11 mouse cellular contexts compared by ENCODE assay signal in genomic region chr13:115687426-115687825, GRCm38 (mm10).
DNase-seq lines count a peak whose midpoint lies in the region; ATAC-seq and TF ChIP-seq lines count a peak whose summit lies in the region.
"Had no signal": no experiment of that assay in that cellular context is flagged by ENCODE, and none has a peak within 500 bp of the region (broad histone marks: within the 10 kb centered on the region; RNA-seq: fewer than 3 reads in every experiment).

No protein-coding gene starts in this region.

- H3K4me2 ChIP-seq in forebrain, postnatal 0 days (ENCODE audit: low read depth), result no peak overlapping the region
- no peak overlapping the region for H3K4me2 ChIP-seq in midbrain, embryonic 11.5 days
- H3K4me2 ChIP-seq: lung, embryonic 15.5 days had no signal

- ATAC-seq in forebrain, postnatal 0 days, result peak; percentile 79
- peak; percentile 95 for ATAC-seq in midbrain, embryonic 11.5 days (ENCODE audit: low FRiP score)

- no peaks in the 10 kb centered on the region for H3K27me3 ChIP-seq in forebrain, postnatal 0 days (ENCODE audit: insufficient read depth, low read length)
- peaks cover 47% of the 10 kb centered on the region for H3K27me3 ChIP-seq in midbrain, embryonic 11.5 days (ENCODE audit: control insufficient read depth, insufficient read depth, low read length)
- H3K27me3 ChIP-seq: CH12.LX; lung, embryonic 15.5 days had no signal

- H3K36me3 ChIP-seq in forebrain, postnatal 0 days (ENCODE audit: insufficient read depth), result no peaks in the 10 kb centered on the region
- H3K36me3 ChIP-seq in midbrain, embryonic 11.5 days (ENCODE audit: control insufficient read depth, insufficient read depth, low read length), result no peaks in the 10 kb centered on the region
- H3K36me3 ChIP-seq: lung, embryonic 15.5 days had no signal

- DNase-seq in right cerebral cortex, postnatal 10 days (ENCODE audit: low spot score in 2 of 2), result peak; percentile 17 to 25
- no peak for DNase-seq in right cerebral cortex, postnatal 14 days
- DNase-seq in forebrain, postnatal 0 days, result peak; percentile 58
- no peak for DNase-seq in midbrain, embryonic 11.5 days (ENCODE audit: low spot score, missing footprints)
- DNase-seq in testis, postnatal 10 days (ENCODE audit: low spot score), result no peak
- DNase-seq in left cerebral cortex, postnatal 36 days (ENCODE audit: low spot score in 2 of 2), result no peak
- DNase-seq in lung, postnatal 10 days, result no peak
- no peak for DNase-seq in cerebellum, adult 11 months
- DNase-seq: kidney, adult 9 months had no signal

- H3K4me3 ChIP-seq in forebrain, postnatal 0 days (ENCODE audit: low read depth, low read length), result no peak overlapping the region
- H3K4me3 ChIP-seq in midbrain, embryonic 11.5 days (ENCODE audit: low read depth, low read length), result no peak overlapping the region
- H3K4me3 ChIP-seq: lung, embryonic 15.5 days had no signal

- H3K9me3 ChIP-seq in forebrain, postnatal 0 days (ENCODE audit: low read length), result no peaks in the 10 kb centered on the region
- no peaks in the 10 kb centered on the region for H3K9me3 ChIP-seq in midbrain, embryonic 11.5 days (ENCODE audit: control insufficient read depth, low read length)
- H3K9me3 ChIP-seq: lung, embryonic 15.5 days had no signal

- no peaks in the 10 kb centered on the region for H3K4me1 ChIP-seq in forebrain, postnatal 0 days (ENCODE audit: insufficient read depth)
- H3K4me1 ChIP-seq in midbrain, embryonic 11.5 days (ENCODE audit: control insufficient read depth, insufficient read depth, low read length), result no peaks in the 10 kb centered on the region
- H3K4me1 ChIP-seq: lung, embryonic 15.5 days had no signal

- H3K27ac ChIP-seq in forebrain, postnatal 0 days (ENCODE audit: low read depth, low read length), result no peak overlapping the region
- H3K27ac ChIP-seq in midbrain, embryonic 11.5 days (ENCODE audit: low read depth, low read length), result no peak overlapping the region
- H3K27ac ChIP-seq: lung, embryonic 15.5 days had no signal

- 7% methylated on average over 4 of the region's 4 CpGs for WGBS in forebrain, postnatal 0 days
- WGBS in midbrain, embryonic 11.5 days, result 17% methylated on average over 4 of the region's 4 CpGs

- no peak overlapping the region for H3K9ac ChIP-seq in forebrain, postnatal 0 days
- no peak overlapping the region for H3K9ac ChIP-seq in midbrain, embryonic 11.5 days (ENCODE audit: low read length)
- H3K9ac ChIP-seq: lung, embryonic 15.5 days had no signal

- no peak for TF ChIP-seq CTCF in forebrain, postnatal 0 days (IDR thresholded peaks at IDR 0.05; ENCODE audit: low read depth)

- intact Hi-C loops in left cerebral cortex, postnatal 36 days (cut with DNase I), result no loop called here

Comparison
In these comparisons a context has a peak if more than half of its experiments do, and no peak if none do; other contexts are left out.
1. DNase-seq: peak in right cerebral cortex, postnatal 10 days (2 of 2) and forebrain, postnatal 0 days (single experiment); none in right cerebral cortex, postnatal 14 days (single experiment), midbrain, embryonic 11.5 days (single experiment), testis, postnatal 10 days (single experiment), left cerebral cortex, postnatal 36 days (0 of 2), lung, postnatal 10 days (single experiment) and cerebellum, adult 11 months (single experiment).